Mouse (Mus musculus): ENCODE results near the gene Uts2b.

DNA sequence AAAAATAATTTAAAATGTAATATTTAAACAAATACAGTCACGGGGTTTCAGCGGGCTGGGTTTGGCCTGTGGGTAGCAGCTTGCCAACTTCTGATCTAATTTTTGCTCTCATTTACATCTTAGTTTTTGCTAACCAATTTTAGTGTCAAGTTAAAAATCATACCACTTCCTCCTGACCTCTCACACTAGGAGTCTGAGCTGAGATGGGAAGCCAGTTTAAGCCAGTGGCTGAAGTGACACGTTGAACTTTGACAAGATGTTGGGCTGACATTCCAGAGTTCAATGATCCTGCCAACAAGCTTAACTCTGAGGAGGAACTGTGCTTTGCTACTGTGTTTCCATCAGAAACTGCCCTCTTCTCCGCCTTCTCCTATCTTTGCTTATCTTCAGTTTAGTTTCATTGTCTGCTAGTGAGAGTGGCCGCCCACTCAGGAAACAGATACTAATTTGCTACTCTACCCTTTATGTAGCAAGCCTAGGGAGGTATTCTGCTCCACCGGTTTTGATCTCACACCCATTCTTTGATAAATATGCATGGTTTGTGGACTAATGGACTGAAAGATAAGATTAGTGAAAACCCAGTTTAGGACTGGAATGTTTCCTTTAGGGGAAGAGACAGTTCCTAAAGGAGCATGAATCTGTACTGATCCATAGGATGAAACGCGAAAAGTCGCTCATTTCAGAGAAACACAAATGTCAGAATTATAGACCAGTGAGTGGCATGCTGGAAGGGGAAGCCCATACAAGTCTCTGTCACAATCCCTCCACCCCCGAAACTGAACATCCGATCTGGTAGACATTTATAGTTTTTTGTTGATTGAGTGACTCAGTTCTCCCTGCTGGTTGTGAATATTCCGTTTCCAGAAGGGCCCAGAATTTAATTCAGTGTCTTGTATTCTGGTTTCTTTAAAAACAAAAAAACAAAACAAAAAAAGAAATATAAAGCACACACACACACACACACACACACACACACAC is 17.9 kb upstream of the Uts2b start:
- no peak for TF ChIP-seq CTCF (IDR thresholded peaks at IDR 0.05; ENCODE audit: low read depth, low read length)
- no peak for TF ChIP-seq POLR2A (IDR thresholded peaks at IDR 0.05; ENCODE audit: extremely low read depth, insufficient read depth, low read length)

Measured in liver, adult 2 months (tissue).